11 mouse cellular contexts compared by ENCODE assay signal in the genomic region with DNA sequence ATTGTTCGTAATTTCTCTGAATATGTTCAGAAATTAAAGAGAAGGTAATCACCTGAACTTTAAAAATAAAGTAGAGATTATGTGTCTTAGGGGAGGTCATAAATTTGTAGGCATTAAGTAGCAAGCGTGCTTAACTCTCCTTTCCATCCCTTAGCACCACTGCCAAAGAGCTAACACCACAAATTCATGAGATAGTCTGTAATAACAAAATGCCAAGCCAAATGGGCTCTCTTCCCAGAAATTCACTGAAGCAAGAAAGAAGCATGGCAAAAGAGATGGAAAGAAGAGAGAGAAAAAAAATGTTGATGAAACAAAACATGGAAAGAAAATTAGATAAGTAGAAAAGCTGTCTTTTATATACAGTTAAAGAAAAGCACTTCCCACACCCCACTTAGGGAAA.
A peak's percentile ranks its signal among the peaks of the same experiment; 100 is the strongest.
DNase-seq lines count a peak whose midpoint lies in the region; ATAC-seq and TF ChIP-seq lines count a peak whose summit lies in the region.
"Had no signal": no experiment of that assay in that cellular context is flagged by ENCODE, and none has a peak within 500 bp of the region (broad histone marks: within the 10 kb centered on the region; RNA-seq: fewer than 3 reads in every experiment).

No protein-coding gene starts in this region.

- no peaks in the 10 kb centered on the region for H3K27me3 ChIP-seq in kidney, embryonic 14.5 days (ENCODE audit: control insufficient read depth, insufficient read depth, low read length)
- no peaks in the 10 kb centered on the region for H3K27me3 ChIP-seq in midbrain, postnatal 0 days (ENCODE audit: insufficient read depth, low read length)
- no peaks in the 10 kb centered on the region for H3K27me3 ChIP-seq in midbrain, embryonic 13.5 days

- no peak for ATAC-seq in kidney, embryonic 14.5 days (ENCODE audit: low FRiP score, low TSS enrichment)
- no peak for ATAC-seq in midbrain, postnatal 0 days (ENCODE audit: low FRiP score)
- ATAC-seq in midbrain, embryonic 13.5 days, result no peak
- no peak for ATAC-seq in CD4-positive, CD25-positive, alpha-beta regulatory T cell, adult 4 months
- ATAC-seq: inflammation-experienced regulatory T-cells, adult 6 months had no signal

- no peak overlapping the region for H3K4me3 ChIP-seq in kidney, embryonic 14.5 days (ENCODE audit: low read length)
- no peak overlapping the region for H3K4me3 ChIP-seq in midbrain, postnatal 0 days (ENCODE audit: low read depth, low read length)
- H3K4me3 ChIP-seq in midbrain, embryonic 13.5 days (replicated peaks), result no peak overlapping the region
- H3K4me3 ChIP-seq: myocyte had no signal

- DNase-seq in kidney, adult 8-10 months, result peak; percentile 2 to 13
- DNase-seq in midbrain, postnatal 0 days (ENCODE audit: low spot score), result peak; percentile 75
- peak; percentile 30 for DNase-seq in cerebellum, adult 11 months
- DNase-seq in cerebellum, postnatal 36 days, result peak; percentile 14 to 72
- DNase-seq: liver; thymus, postnatal 25 days had no signal

- WGBS in kidney, embryonic 14.5 days, result 72% methylated on average over 2 of the region's 2 CpGs
- WGBS in midbrain, postnatal 0 days, result 75% methylated on average over 2 of the region's 2 CpGs
- 78% methylated on average over 2 of the region's 2 CpGs for WGBS in midbrain, embryonic 13.5 days

- H3K9me3 ChIP-seq in kidney, embryonic 14.5 days (ENCODE audit: control insufficient read depth, low read length), result no peaks in the 10 kb centered on the region
- H3K9me3 ChIP-seq in midbrain, postnatal 0 days (ENCODE audit: low read length), result no peaks in the 10 kb centered on the region
- H3K9me3 ChIP-seq in midbrain, embryonic 13.5 days, result no peaks in the 10 kb centered on the region

- no peak overlapping the region for H3K27ac ChIP-seq in kidney, embryonic 14.5 days (ENCODE audit: low read depth, low read length)
- H3K27ac ChIP-seq in midbrain, postnatal 0 days (ENCODE audit: low read depth, low read length), result no peak overlapping the region
- no peak overlapping the region for H3K27ac ChIP-seq in midbrain, embryonic 13.5 days

- no peaks in the 10 kb centered on the region for H3K4me1 ChIP-seq in kidney, embryonic 14.5 days (ENCODE audit: control insufficient read depth, insufficient read depth, low read length)
- H3K4me1 ChIP-seq in midbrain, postnatal 0 days (ENCODE audit: insufficient read depth, low read length), result no peaks in the 10 kb centered on the region
- H3K4me1 ChIP-seq in midbrain, embryonic 13.5 days (replicated peaks), result no peaks in the 10 kb centered on the region

- TF ChIP-seq CTCF in midbrain, postnatal 0 days (IDR thresholded peaks at IDR 0.05), result no peak

- no peak overlapping the region for H3K4me2 ChIP-seq in kidney, embryonic 14.5 days (replicated peaks; ENCODE audit: low read depth, low read length)
- no peak overlapping the region for H3K4me2 ChIP-seq in midbrain, postnatal 0 days (ENCODE audit: low read depth, low read length, poor library complexity, severe bottlenecking)
- no peak overlapping the region for H3K4me2 ChIP-seq in midbrain, embryonic 13.5 days (replicated peaks)

- H3K36me3 ChIP-seq in kidney, embryonic 14.5 days (ENCODE audit: control insufficient read depth, insufficient read depth, low read length), result no peaks in the 10 kb centered on the region
- no peaks in the 10 kb centered on the region for H3K36me3 ChIP-seq in midbrain, postnatal 0 days (ENCODE audit: insufficient read depth, low read length)
- no peaks in the 10 kb centered on the region for H3K36me3 ChIP-seq in midbrain, embryonic 13.5 days

- H3K9ac ChIP-seq in kidney, embryonic 14.5 days (ENCODE audit: low read depth, low read length), result no peak overlapping the region
- H3K9ac ChIP-seq in midbrain, postnatal 0 days (replicated peaks; ENCODE audit: low read length, poor library complexity, severe bottlenecking), result no peak overlapping the region
- H3K9ac ChIP-seq in midbrain, embryonic 13.5 days (replicated peaks), result no peak overlapping the region

Comparison
In these comparisons a context has a peak if more than half of its experiments do, and no peak if none do; other contexts are left out.
1. DNase-seq: peak in every context shown above with its lines; median percentile 75 in midbrain, postnatal 0 days; 43 in cerebellum, postnatal 36 days; 30 in cerebellum, adult 11 months; 8 in kidney, adult 8-10 months.